Mouse (Mus musculus): ENCODE measurements around the gene Mcm8. TPM values are rescaled to one million over a fixed set of nuclear protein-coding genes. Genes with fewer than 3 reads are reported as not detected.

Gene Mcm8
- polyA plus RNA-seq, 1 experiment: 0.88 TPM

DNA sequence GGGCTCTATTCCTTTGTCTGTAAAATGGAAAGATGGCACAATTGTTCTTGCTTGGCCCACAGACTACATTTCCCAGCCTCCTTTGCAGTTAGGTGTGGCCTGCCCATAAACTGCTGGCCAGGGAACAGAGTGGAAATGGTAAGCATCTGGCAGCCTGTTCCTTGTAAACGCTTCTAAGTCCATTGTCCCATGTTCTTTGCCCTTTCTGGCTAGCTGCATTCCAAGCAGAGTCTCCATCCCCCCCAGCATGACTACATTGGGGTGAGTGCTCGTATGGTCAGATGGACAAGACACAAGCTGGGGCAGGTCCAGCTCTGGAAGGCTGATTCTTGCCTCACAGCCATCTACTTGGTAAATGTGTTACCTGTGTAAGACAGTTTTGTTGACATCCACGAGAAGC is 55.7 kb downstream of the Mcm8 start:
- Histone ChIP-seq H3K27ac (ENCODE audit: insufficient read depth, low read depth, low read length) (no peak overlapping the region), H3K27me3 (replicated peaks; ENCODE audit: control insufficient read depth, insufficient read depth, low read length) (no peaks in the 10 kb centered on the region), H3K4me3 (ENCODE audit: insufficient read depth, low read depth, low read length) (no peak overlapping the region), H3K4me1 (ENCODE audit: control insufficient read depth, insufficient read depth, low read length) (no peaks in the 10 kb centered on the region), H3K36me3 (ENCODE audit: control insufficient read depth, insufficient read depth, low read length) (no peaks in the 10 kb centered on the region)
- peak; percentile 96 for DNase-seq
- TF ChIP-seq POLR2A (IDR thresholded peaks at IDR 0.05; ENCODE audit: low read depth, low read length) (no peak), CTCF (conservative IDR thresholded peaks at IDR 0.05; ENCODE audit: insufficient read depth, insufficient read length, low read depth, low read length) (no peak)
- 41% methylated on average over 3 of the region's 3 CpGs for WGBS

DNA sequence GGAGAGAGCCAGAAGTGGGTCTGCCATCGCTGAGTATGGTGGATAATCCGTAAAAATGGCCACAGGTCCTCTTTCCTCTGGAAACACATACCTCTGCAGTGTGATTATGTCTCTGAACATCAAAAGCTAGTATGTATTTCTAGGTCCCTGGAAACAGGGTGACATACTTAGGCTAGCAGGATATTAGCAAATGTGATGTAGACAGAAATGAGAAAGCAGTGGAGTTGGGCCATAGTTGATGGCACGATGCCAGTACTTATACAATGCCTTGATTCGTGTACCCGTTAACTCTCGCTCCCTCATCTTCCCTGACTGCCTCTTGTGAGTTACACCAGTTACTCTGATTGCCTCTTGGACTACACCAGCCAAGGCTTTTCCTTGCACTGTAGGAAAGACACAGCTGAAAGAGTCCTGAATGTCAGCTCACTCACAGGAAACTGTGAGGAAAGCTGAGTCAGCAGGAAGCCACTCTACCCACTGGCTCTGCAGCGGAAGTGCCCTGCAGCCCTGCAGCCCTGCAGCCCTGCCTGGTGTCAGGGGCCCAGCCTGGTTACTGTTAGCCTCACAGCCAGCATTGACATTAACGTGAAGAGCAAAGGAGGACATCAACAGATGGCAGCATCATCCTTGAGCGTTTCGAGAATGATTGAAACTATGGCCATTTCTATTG is 57.9 kb downstream of the Mcm8 start:
- 73% methylated on average over 10 of the region's 10 CpGs for WGBS
- no peak for DNase-seq
- no peak overlapping the region for H3K4me3 ChIP-seq (ENCODE audit: insufficient read depth, low read depth, low read length)
- no peaks in the 10 kb centered on the region; the same call in 1 of the 2 replicates for H3K4me1 ChIP-seq (ENCODE audit: control insufficient read depth, insufficient read depth, low read length)
- no peaks in the 10 kb centered on the region for H3K36me3 ChIP-seq (ENCODE audit: control insufficient read depth, insufficient read depth, low read length)
- no peak overlapping the region for H3K27ac ChIP-seq (ENCODE audit: insufficient read depth, low read depth, low read length)
- no peak for TF ChIP-seq POLR2A (IDR thresholded peaks at IDR 0.05; ENCODE audit: low read depth, low read length)
- no peak for TF ChIP-seq CTCF (conservative IDR thresholded peaks at IDR 0.05; ENCODE audit: insufficient read depth, insufficient read length, low read depth, low read length)
- H3K27me3 ChIP-seq (replicated peaks; ENCODE audit: control insufficient read depth, insufficient read depth, low read length): no peaks in the 10 kb centered on the region

DNA sequence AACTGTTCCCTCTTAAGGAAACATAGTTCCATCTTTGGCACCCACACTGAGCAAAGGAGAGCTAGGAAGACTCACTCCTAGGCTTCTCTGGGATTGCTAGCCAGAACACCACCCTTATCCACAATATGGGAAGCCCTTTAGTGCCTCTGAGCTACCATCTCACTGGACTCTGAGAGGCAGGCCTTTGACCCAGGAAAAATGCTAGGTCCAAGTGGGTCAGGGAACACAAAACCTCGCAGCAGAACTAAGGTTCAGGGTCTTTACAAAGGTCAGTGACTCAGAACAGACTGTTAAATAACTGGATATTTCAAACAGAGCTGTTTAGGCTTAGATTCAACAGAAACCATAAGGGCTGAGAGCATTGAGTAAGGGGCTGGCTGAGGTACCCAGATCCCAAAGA is 61.0 kb downstream of the Mcm8 start:
- DNase-seq: peak; percentile 79
- H3K36me3 ChIP-seq (ENCODE audit: control insufficient read depth, insufficient read depth, low read length): no peaks in the 10 kb centered on the region
- no peak overlapping the region for H3K4me3 ChIP-seq (ENCODE audit: insufficient read depth, low read depth, low read length)
- no peak overlapping the region for H3K27ac ChIP-seq (ENCODE audit: insufficient read depth, low read depth, low read length)
- WGBS: 38% methylated on average over 1 of the region's 1 CpGs
- no peak for TF ChIP-seq CTCF (conservative IDR thresholded peaks at IDR 0.05; ENCODE audit: insufficient read depth, insufficient read length, low read depth, low read length)
- no peak for TF ChIP-seq POLR2A (IDR thresholded peaks at IDR 0.05; ENCODE audit: low read depth, low read length)
- no peaks in the 10 kb centered on the region; the same call in 1 of the 2 replicates for H3K4me1 ChIP-seq (ENCODE audit: control insufficient read depth, insufficient read depth, low read length)
- no peaks in the 10 kb centered on the region for H3K27me3 ChIP-seq (replicated peaks; ENCODE audit: control insufficient read depth, insufficient read depth, low read length)

DNA sequence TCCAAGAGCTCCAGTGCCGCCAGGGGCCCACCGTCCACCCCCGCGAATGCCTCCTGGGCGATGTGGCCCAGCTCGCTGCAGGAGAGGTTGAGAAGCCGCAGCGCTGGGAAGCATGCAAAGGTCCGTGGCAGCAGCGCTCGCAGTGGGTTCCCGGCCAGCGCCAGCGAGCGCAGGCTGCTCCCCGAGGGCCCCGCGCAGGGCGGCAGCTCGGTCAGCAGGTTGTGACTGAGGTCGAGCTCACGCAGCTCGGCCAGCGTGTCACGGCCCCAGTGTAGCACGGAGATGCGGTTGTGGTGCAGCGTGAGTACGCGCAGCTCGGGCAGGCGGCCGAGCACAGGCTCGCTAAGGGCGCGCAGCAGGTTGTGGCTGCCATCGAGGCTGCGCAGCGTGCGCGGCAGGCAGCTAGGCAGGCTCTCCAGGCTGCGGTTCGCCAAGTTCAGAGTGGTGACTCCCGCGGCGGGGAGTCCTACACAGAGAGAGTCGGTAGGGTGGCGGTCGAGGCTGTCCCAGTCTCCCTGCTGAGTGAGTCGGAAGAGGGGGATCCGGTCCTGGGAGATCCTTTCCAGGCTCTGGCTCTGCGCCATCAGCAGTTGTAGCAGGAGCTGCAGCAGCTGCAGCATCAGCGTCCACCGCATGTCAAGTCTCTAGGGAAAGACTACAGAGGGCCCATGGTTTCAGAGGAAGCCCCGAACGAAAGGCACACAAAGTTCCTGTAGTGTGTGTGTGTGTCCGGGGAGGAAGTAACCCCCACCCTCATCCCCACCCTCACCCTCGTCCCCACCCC is 63.5 kb downstream of the Mcm8 start:
- WGBS: under 1% methylated on average over 58 of the region's 58 CpGs
- no peak overlapping the region for H3K27ac ChIP-seq (ENCODE audit: insufficient read depth, low read depth, low read length)
- peak overlapping the region; percentile 45 for H3K4me3 ChIP-seq (ENCODE audit: insufficient read depth, low read depth, low read length)
- no peaks in the 10 kb centered on the region for H3K36me3 ChIP-seq (ENCODE audit: control insufficient read depth, insufficient read depth, low read length)
- no peaks in the 10 kb centered on the region for H3K27me3 ChIP-seq (replicated peaks; ENCODE audit: control insufficient read depth, insufficient read depth, low read length)
- no peaks in the 10 kb centered on the region; the same call in 1 of the 2 replicates for H3K4me1 ChIP-seq (ENCODE audit: control insufficient read depth, insufficient read depth, low read length)
- TF ChIP-seq POLR2A (IDR thresholded peaks at IDR 0.05; ENCODE audit: low read depth, low read length) (no peak), CTCF (conservative IDR thresholded peaks at IDR 0.05; ENCODE audit: insufficient read depth, insufficient read length, low read depth, low read length) (no peak)
- DNase-seq: peak; percentile 24

DNA sequence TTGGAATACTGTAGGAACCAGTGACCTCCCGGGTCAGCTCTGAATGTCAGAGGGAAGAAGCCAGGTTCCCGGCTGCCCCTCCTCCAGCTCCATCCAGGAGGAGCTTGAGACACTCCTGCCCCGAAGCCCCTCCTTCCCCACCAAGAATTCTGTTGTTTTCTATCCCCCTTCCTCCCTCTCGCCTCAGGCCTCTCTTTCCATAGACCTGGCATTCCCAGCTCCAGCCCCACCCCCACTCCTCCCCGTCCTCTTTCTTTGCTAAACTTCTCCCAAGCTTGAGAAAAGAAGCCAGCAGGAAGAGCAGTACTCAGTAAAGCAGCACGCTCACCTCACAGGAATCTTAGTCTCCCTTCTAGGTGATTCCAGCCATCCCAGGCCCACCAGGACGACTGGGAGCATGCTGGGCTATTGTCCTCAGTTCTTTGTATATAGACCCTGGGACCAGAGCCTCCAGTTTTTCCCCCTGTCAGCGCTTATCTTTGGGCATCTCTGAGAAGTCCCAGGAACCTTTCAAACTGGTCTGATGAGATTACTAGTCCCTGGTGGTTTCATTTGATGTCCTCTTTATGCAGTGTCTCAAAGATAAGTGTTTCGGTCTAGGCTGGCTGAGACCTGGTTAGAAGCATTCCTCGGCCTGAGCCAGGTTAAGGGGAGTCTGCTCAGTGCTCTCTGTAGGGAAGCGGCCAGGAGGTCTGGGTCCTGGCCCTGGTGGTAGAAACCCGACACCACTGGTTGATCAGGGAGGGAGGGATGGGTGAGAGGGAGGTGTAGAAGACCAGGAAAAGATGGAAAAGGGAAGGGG is 65.1 kb downstream of the Mcm8 start, which contains the start of gene Lrrn4:
Gene Lrrn4 (minus strand): TSS at position 48 of the 802 bp plus-strand sequence.
- Histone ChIP-seq H3K27me3 (replicated peaks; ENCODE audit: control insufficient read depth, insufficient read depth, low read length) (no peaks in the 10 kb centered on the region), H3K4me1 (ENCODE audit: control insufficient read depth, insufficient read depth, low read length) (no peaks in the 10 kb centered on the region; the same call in 1 of the 2 replicates), H3K36me3 (ENCODE audit: control insufficient read depth, insufficient read depth, low read length) (no peaks in the 10 kb centered on the region), H3K4me3 (ENCODE audit: insufficient read depth, low read depth, low read length) (peak within 1 kb of the TSS; percentile 45), H3K27ac (ENCODE audit: insufficient read depth, low read depth, low read length) (no peak within 1 kb of the TSS)
- no peak for DNase-seq
- 44% methylated on average over 12 of the region's 12 CpGs for WGBS
- TF ChIP-seq CTCF (conservative IDR thresholded peaks at IDR 0.05; ENCODE audit: insufficient read depth, insufficient read length, low read depth, low read length) (no peak), POLR2A (IDR thresholded peaks at IDR 0.05; ENCODE audit: low read depth, low read length) (no peak)

DNA sequence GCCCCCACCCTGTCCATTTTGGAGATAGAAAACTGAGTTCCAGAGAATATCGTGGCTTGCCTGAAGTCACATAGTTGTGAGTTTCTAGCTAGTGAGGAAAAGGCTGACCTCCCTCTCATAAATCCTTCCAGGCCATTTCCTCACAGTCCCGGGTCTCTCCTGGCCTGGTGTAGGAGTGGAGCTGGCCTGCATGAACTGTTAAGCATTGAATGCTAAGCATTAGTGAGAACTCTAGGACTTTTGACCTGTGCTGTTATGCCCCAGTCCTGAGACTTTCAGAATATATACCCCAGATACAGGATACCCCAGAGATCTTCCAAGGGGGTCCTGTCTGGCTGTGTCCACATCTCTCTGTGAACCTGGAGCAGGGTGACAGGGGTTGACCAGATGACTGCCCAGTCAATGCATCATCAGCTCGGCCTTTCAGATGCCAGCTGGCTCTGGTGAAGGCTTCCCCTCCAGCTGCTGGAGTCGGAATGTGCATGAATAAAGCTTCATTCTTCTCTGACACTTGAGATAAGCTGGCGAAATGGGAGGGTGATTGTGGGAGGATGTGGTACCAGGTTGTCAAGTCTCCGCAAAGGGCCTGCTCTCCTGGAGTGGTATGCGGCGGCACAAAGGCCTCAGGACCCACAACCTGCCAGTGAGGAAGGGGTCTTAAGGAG is 68.5 kb downstream of the Mcm8 start:
- 39% methylated on average over 8 of the region's 8 CpGs for WGBS

More for the DNA sequence above, 68.5 kb downstream of the Mcm8 start:
- H3K36me3 ChIP-seq (ENCODE audit: control insufficient read depth, insufficient read depth, low read length): no peaks in the 10 kb centered on the region
- DNase-seq: no peak
- H3K4me3 ChIP-seq (ENCODE audit: insufficient read depth, low read depth, low read length): no peak overlapping the region
- no peak for TF ChIP-seq POLR2A (IDR thresholded peaks at IDR 0.05; ENCODE audit: low read depth, low read length)
- TF ChIP-seq CTCF (conservative IDR thresholded peaks at IDR 0.05; ENCODE audit: insufficient read depth, insufficient read length, low read depth, low read length): no peak
- no peak overlapping the region for H3K27ac ChIP-seq (ENCODE audit: insufficient read depth, low read depth, low read length)
- no peaks in the 10 kb centered on the region for H3K27me3 ChIP-seq (replicated peaks; ENCODE audit: control insufficient read depth, insufficient read depth, low read length)
- no peaks in the 10 kb centered on the region for H3K4me1 ChIP-seq (ENCODE audit: control insufficient read depth, insufficient read depth, low read length)

Data from kidney, adult 2 months (tissue).